Mouse (Mus musculus) thymus, adult 2 months (tissue): ENCODE results near the gene Brpf1. TPM values are rescaled to one million over a fixed set of nuclear protein-coding genes. Genes with fewer than 3 reads are reported as not detected.

Source experiments
- DNase-seq: peaks from one replicate; pipeline ENCODE4 v3.0.0; 2021
- H3K27ac ChIP-seq: fragments of 200-500 bp; 2 replicates; pipeline ENCODE4 v1.5.1; 2012; ENCODE audit warnings: low read length, control low read depth; ENCODE audit not compliant: control insufficient read depth, insufficient read depth
- H3K27me3 ChIP-seq: fragments of 200-500 bp; 2 replicates; pipeline ENCODE4 v1.6.1; 2012; ENCODE audit warnings: mild to moderate bottlenecking, low read length, moderate library complexity, mixed read lengths; ENCODE audit not compliant: control insufficient read depth, insufficient read depth
- H3K36me3 ChIP-seq: fragments of 200-500 bp; 2 replicates; pipeline ENCODE4 v1.6.1; 2012; ENCODE audit warnings: mild to moderate bottlenecking, low read length, moderate library complexity; ENCODE audit not compliant: control insufficient read depth, insufficient read depth
- H3K4me1 ChIP-seq: fragments of 200-500 bp; replicated peaks from 2 replicates; pipeline ENCODE4 v1.6.1; 2012; ENCODE audit warnings: low read length; ENCODE audit not compliant: control insufficient read depth, insufficient read depth
- H3K4me3 ChIP-seq: fragments of 200-500 bp; 2 replicates; pipeline ENCODE4 v1.5.1; 2012; ENCODE audit warnings: mild to moderate bottlenecking, low read length, control low read depth, moderate library complexity; ENCODE audit not compliant: control insufficient read depth, insufficient read depth
- CTCF ChIP-seq: fragments of 200-500 bp; IDR thresholded peaks from 2 replicates; pipeline ENCODE4 v1.5.1; 2012; ENCODE audit warnings: mild to moderate bottlenecking, control low read depth, low read length, moderate library complexity, borderline replicate concordance; ENCODE audit not compliant: control insufficient read depth, poor library complexity, insufficient read depth; ENCODE audit errors: extremely low read depth
- POLR2A ChIP-seq: fragments of 200-500 bp; IDR thresholded peaks from 2 replicates; pipeline ENCODE4 v1.6.1; 2012; ENCODE audit warnings: mild to moderate bottlenecking, low read length, control low read depth, moderate library complexity; ENCODE audit not compliant: control insufficient read depth, poor library complexity, insufficient read depth; ENCODE audit errors: extremely low read depth
- WGBS: fragments of 180-500 bp; shearing (Covaris S2); methylation state at CpG from one replicate; pipeline ENCODE4 v1.1.7; 2018; 5-methylcytosine and 5-hydroxymethylcytosine counted together
- polyA plus RNA-seq: library from polyadenylated mRNA; depleted of rRNA; stranded (reverse); fragments of >200 nt; gene quantifications from 2 replicates; pipeline ENCODE4 v1.2.3, GENCODE M21; 2012; rRNA removed

Brpf1 gene
- polyA plus RNA-seq, 1 experiment = 66.2 TPM

DNA sequence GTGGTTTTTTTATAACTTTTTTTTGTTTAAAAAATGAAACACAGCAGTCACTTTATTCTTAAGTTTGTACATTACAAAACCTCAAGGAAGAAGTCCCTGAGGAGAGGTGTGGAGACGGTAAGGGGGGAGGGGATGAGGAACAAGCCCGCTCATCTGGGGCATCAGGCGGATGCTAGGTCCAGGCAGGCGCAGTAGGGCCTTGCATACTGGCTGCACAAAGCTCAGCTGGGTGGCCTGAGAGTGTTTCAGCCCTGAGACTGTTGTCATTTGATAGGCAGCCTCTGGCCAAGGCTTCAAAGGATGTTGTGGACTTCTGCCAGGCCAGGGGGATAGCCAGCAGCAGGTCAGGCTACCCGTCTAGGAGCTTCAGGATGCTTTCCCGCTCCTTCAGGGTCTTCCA, 59.7 kb downstream of the Brpf1 start:
- Histone ChIP-seq H3K27me3 (no peaks in the 10 kb centered on the region), H3K4me3 (no peak overlapping the region), H3K36me3 (peaks cover 17% of the 10 kb centered on the region), H3K4me1 (no peaks in the 10 kb centered on the region), H3K27ac (no peak overlapping the region)
- 98% methylated on average over 6 of the region's 6 CpGs for whole genome bisulfite sequencing
- no peak for TF ChIP-seq POLR2A
- TF ChIP-seq CTCF = no peak
- DNase-seq = no peak

DNA sequence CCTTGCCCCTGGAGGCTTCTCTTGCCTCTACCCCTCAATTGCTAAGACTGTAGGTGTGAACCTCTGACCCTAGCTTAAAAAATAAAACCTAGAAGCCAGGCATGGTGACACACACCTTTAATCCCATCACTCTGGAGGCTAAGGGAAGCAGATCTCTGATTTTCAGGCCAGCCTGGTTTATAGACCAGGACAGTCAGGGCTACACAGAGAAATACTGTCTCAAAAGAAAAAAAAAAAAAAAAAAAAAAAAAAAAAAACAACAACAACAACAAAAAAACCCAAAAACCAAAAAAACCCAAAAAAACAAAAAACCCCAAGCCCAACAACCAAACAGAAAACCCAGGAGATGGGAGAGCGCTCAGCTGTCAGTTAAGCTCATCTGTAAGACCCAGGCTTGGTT, 60.6 kb downstream of the Brpf1 start:
- 97% methylated on average over 1 of the region's 1 CpGs for WGBS
- Histone ChIP-seq H3K4me3 (no peak overlapping the region), H3K36me3 (peaks cover 25% of the 10 kb centered on the region), H3K4me1 (no peaks in the 10 kb centered on the region), H3K27ac (no peak overlapping the region), H3K27me3 (no peaks in the 10 kb centered on the region)
- TF ChIP-seq CTCF (no peak), POLR2A (no peak)
- DNase-seq = no peak

DNA sequence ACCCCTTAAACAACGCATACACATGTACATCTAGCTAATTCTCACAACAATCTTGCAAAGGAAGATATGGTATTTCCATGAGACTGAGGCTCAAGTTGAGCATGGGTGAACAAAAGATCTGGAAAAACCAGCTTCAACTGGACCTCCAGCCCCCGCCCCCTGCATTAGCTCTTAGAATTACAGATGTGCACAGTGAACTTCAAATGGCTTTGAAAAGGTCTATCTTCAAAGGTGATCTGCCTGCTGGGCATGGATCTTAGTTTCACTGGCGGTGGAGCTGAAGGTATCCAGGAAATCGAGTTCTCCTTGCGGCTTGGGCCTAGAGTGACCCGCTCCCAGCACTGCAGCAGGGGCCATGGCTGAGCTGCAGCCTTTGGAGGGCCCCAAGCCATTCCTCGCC, 61.2 kb downstream of the Brpf1 start:
- DNase-seq = no peak
- Histone ChIP-seq H3K27me3 (no peaks in the 10 kb centered on the region), H3K27ac (no peak overlapping the region), H3K4me1 (no peaks in the 10 kb centered on the region), H3K36me3 (peaks cover 25% of the 10 kb centered on the region), H3K4me3 (no peak overlapping the region)
- WGBS = 96% methylated on average over 7 of the region's 7 CpGs
- TF ChIP-seq CTCF (no peak), POLR2A (no peak)

DNA sequence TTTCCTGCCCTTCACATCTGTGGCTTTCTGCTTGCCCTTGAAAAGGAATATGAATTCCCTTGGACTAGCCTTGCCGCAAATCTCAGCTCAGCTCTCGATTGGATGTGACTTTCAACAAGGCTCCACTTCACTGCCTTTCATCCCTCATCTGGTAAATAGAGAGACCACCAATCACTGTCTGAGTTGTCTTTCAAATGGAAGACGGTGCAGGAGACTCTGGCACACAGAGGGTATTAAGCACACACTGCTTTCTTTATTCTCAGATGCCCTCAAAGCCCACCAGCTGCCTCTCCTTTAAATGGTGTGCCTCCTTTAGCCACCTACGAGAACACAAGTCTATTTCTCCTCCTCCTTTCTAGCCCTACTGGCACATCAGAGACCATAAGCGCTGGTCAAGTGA, 61.6 kb downstream of the Brpf1 start:
- no peaks in the 10 kb centered on the region for H3K4me1 ChIP-seq
- WGBS = 97% methylated on average over 5 of the region's 5 CpGs
- H3K4me3 ChIP-seq = no peak overlapping the region
- TF ChIP-seq POLR2A = no peak
- TF ChIP-seq CTCF = no peak
- H3K27me3 ChIP-seq = no peaks in the 10 kb centered on the region
- DNase-seq = no peak
- peaks cover 27% of the 10 kb centered on the region for H3K36me3 ChIP-seq
- no peak overlapping the region for H3K27ac ChIP-seq

GRCm38 (mm10) chr6:113370194-113370929, 63.4 kb downstream of the Brpf1 start:
- TF ChIP-seq POLR2A = no peak
- TF ChIP-seq CTCF = no peak
- 98% methylated on average over 20 of the region's 20 CpGs for WGBS
- no peaks in the 10 kb centered on the region for H3K27me3 ChIP-seq
- peaks cover 34% of the 10 kb centered on the region for H3K36me3 ChIP-seq
- no peak for DNase-seq
- H3K4me3 ChIP-seq = no peak overlapping the region
- H3K4me1 ChIP-seq = no peaks in the 10 kb centered on the region
- no peak overlapping the region for H3K27ac ChIP-seq

GRCm38 (mm10) chr6:113373491-113373890, 66.6 kb downstream of the Brpf1 start:
- Histone ChIP-seq H3K36me3 (peaks cover 34% of the 10 kb centered on the region), H3K27me3 (no peaks in the 10 kb centered on the region), H3K4me3 (no peak overlapping the region), H3K27ac (no peak overlapping the region), H3K4me1 (no peaks in the 10 kb centered on the region)
- no peak for DNase-seq
- WGBS = 92% methylated on average over 4 of the region's 4 CpGs
- TF ChIP-seq CTCF = no peak
- TF ChIP-seq POLR2A = no peak

Other genes with a start within 250 kb of the Brpf1 start
- gene Setd5, start 229.8 kb upstream of the Brpf1 start, polyA plus RNA-seq = 51.8 and 52.2 TPM in 2 replicates
- 0.08 and 0.10 TPM in 2 replicates for gene Lhfpl4, start 111.8 kb upstream of the Brpf1 start, polyA plus RNA-seq
- 80.0 and 82.9 TPM in 2 replicates for gene Mtmr14, start 69.3 kb upstream of the Brpf1 start, polyA plus RNA-seq
- gene Cpne9, start 24.8 kb upstream of the Brpf1 start, polyA plus RNA-seq = 0.65 and 1.5 TPM in 2 replicates
- gene Ogg1, start 19.8 kb downstream of the Brpf1 start, polyA plus RNA-seq = 23.1 and 23.4 TPM in 2 replicates
- gene Camk1, start 36.8 kb downstream of the Brpf1 start, polyA plus RNA-seq = 12.6 and 18.3 TPM in 2 replicates
- gene Tada3, start 70.7 kb downstream of the Brpf1 start, polyA plus RNA-seq = 31.6 and 32.6 TPM in 2 replicates
- gene Arpc4, start 71.0 kb downstream of the Brpf1 start, polyA plus RNA-seq = 118 and 120 TPM in 2 replicates
- gene Ttll3, start 82.1 kb downstream of the Brpf1 start, polyA plus RNA-seq = 38.4 and 43.1 TPM in 2 replicates
- gene Rpusd3, start 112.2 kb downstream of the Brpf1 start, polyA plus RNA-seq = 81.6 and 94.5 TPM in 2 replicates
- gene Cidec, start 128.6 kb downstream of the Brpf1 start, polyA plus RNA-seq = 103 and 116 TPM in 2 replicates
- 69.6 and 75.5 TPM in 2 replicates for gene Jagn1, start 135.4 kb downstream of the Brpf1 start, polyA plus RNA-seq
- gene Il17re, start 151.3 kb downstream of the Brpf1 start, polyA plus RNA-seq = 22.8 and 32.5 TPM in 2 replicates
- 14.3 and 15.4 TPM in 2 replicates for gene Il17rc, start 164.3 kb downstream of the Brpf1 start, polyA plus RNA-seq
- 15.2 and 16.1 TPM in 2 replicates for gene Creld1, start 176.2 kb downstream of the Brpf1 start, polyA plus RNA-seq
- 0.16 and 0.28 TPM in 2 replicates for gene Prrt3, start 194.8 kb downstream of the Brpf1 start, polyA plus RNA-seq
- gene Emc3, start 224.5 kb downstream of the Brpf1 start, polyA plus RNA-seq = 54.5 and 59.7 TPM in 2 replicates
- gene Fancd2, start 224.5 kb downstream of the Brpf1 start, polyA plus RNA-seq = 13.3 and 17.4 TPM in 2 replicates